Mouse (Mus musculus): Measurements from ENCODE around the gene Gm20388. TPM values are rescaled to one million over a fixed set of nuclear protein-coding genes. Genes with fewer than 3 reads are reported as not detected.
"Not testable (repeated sequence)": the region's sequence is repeated elsewhere in the genome, so short reads cannot be mapped to it uniquely, and the experiment has no call there.

Gene Gm20388
- total RNA-seq, 2 experiments from 2014 or later: 10.3 to 10.6 TPM

DNA sequence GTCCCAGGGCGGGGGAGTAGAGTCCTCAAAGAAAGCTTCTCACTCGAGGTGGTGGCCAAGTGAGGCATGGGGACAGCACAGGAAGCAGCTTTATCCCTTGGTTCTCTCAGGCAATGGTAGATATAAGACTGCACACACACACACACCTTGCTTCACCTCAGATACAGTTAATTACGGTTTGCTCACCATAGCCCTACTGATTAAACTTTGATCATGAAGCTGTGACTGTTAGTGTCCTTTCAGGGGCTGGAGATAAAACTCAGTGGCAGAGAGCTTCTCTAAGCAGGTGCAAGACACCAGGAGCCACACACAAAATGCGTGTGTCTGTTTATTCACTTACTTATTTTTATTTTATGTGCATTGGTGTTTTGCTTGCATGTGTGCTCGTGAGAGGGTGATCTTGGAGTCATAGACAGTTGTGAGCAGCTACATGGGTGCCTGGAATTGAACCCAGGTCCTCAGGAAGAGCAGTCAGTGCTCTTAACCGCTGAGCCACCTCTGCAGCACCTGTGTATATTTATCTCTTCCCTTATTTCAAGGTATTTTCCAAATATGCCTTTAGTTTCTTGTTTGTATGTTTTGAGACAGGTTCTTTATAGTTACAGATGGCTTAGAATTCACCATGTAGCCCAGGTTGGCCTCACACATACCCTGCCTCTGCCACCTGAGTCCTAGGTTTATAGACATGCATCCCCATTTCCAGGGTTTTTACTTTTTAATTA lies 3897.4 kb downstream of the Gm20388 start:
- intact Hi-C loops (cut with DNase I): no loop called here
- no peak for DNase-seq (ENCODE audit: low spot score in 2 of 2)

DNA sequence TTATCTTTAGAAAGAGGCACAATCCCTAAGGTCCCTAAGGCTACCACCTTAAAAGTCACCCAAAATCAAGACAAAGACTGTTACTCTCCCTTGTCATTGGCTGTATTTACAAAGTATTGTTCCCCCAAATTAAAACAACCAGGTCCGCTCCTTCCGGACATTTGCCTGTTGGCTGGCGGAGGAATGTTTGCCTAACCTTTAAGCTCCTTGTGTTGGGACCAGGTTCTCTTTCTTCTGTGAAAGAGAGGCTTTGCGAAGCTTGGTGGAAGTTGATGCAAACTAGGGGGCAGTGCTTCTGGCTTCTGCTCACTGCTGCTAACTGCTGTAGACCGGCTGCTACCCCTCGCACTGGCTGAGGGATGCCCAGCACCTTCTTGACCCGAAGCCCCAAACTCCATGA lies 3898.0 kb downstream of the Gm20388 start:
- intact Hi-C loops (cut with DNase I): no loop called here
- DNase-seq (ENCODE audit: low spot score in 2 of 2): no peak

DNA sequence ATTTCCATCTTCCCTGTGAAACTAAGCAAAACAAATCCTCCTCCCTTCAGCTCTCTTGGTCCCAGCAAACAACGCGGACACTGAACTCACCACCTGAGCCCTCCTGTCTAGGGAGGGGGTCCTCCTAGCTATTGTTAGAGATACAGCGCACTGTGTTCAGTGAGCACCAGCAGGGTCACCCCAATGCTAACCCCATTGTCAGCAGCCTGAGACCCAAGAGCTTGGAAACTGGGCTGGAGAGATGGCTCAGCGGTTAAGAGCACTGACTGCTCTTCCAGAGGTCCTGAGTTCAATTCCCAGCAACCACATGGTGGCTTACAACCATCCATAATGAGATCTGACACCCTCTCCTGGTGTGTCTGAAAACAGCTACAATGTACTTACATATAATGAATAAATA lies 3898.7 kb downstream of the Gm20388 start:
- intact Hi-C loops (cut with DNase I); DNase-seq (ENCODE audit: low spot score in 2 of 2): not testable (repeated sequence)

DNA sequence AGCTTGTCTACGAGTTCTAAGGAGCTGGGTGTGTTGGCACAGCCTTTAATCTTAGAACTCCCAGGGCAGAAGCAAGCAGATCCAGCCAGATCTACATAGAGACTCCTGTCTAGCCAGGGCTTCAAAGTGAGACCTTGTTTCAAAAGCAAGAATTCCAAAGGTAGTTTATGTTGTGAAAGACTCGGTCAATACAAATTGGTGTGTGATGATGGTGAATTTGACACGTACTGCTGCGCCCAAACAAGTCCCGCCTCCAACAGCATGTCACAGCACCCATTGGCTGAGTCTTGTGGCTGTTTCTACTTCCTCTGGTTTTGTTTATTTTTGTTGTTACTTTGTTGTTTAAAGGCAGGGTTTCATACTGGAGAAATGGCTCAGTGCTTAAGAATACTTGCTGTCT lies 3901.6 kb downstream of the Gm20388 start:
- no peak for DNase-seq (ENCODE audit: low spot score in 2 of 2)
- intact Hi-C loops (cut with DNase I): no loop called here

DNA sequence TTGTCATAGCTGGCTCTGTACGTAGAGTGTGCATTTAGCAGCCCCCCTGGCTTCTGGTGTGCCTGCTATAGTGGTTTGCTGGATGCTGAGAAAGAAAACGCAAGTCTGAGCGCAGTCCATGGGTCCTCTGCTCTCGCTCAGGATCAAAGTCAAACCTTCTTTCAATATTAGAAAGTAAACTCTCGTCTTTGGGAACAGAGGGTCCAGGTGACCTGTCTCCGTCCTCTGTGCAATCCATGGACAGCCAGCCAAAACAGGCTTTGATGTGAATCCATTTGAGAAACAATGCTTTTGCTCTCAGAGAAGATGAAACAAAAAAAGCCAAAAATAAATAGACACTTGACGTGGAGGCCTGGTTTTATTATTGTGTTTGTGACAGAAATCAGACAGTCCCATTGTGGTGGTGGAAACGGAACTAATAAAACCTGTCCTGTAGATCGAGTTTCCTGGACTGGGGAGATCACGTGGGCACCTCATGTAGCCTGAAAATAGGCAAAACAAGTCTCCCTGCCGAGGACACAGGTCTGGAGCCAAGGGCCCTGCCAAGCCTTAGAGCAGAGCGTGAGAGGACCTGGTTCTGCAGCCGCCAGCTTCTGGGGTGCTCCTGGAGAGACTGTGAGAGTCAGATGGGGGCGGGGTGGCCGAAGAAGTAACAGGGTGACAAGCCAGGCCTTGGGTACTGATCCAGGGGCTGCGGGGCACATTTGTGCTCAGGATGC lies 3902.7 kb downstream of the Gm20388 start:
- intact Hi-C loops (cut with DNase I): no loop called here
- no peak for DNase-seq (ENCODE audit: low spot score in 2 of 2)

DNA sequence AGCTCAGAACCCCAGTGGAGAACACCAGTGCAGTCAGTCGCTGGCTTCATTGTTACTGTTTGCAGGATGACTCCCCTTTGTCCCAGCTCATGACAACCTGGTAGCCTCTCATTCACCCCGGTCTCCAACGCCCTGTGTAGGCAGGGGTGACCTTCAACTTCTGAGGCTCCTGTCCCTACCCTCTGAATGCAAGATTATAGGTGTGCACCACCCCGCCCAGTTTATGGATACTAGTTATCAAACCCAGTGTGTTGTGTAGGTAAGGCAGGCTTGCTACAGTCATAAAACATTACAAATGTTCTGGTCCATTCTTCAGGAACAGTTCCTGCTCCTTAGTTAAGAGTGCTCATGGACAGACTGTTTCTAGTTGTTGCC lies 3903.2 kb downstream of the Gm20388 start:
- intact Hi-C loops (cut with DNase I): no loop called here
- no peak for DNase-seq (ENCODE audit: low spot score in 2 of 2)

DNA sequence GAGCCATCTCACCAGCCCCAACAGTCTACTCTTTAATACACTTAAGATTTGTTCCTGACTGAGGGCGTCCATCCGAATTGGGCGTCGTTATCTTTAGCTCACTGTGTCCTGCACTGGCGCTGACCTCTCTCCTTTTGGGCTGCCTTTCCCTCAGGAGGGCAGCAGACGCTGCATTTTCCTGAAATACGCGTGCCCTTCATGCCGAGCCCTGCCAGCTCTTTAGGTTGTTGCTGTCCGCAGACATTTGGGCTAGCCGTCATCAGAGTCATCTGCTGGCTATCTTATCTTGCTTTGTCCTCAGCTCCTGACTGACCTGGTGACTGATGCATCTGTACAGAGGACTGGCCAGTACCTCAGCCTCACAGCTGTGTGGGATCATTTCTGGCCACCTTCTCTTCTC lies 3904.7 kb downstream of the Gm20388 start:
- intact Hi-C loops (cut with DNase I): no loop called here
- no peak for DNase-seq (ENCODE audit: low spot score in 2 of 2)

DNA sequence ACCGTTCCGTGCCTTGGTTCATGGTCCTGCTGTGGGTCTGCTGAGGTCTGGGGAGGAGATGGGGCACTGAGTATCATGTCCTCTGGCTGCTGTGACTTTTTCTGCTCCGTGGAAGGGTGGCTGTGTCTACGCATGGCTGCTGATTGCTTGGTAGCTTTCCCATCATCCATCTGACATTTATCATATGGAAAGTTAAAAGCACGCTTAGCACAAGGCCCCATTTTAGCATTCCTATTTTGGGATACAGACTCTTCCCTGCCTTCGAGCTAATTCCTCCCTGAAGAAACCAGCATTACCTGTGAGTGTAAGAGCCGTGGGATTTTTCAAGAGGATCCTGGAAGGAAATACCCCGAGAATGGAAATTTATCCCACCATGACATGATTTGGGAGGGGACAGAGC lies 3906.3 kb downstream of the Gm20388 start:
- no peak for DNase-seq (ENCODE audit: low spot score in 2 of 2)
- intact Hi-C loops (cut with DNase I): no loop called here

DNA sequence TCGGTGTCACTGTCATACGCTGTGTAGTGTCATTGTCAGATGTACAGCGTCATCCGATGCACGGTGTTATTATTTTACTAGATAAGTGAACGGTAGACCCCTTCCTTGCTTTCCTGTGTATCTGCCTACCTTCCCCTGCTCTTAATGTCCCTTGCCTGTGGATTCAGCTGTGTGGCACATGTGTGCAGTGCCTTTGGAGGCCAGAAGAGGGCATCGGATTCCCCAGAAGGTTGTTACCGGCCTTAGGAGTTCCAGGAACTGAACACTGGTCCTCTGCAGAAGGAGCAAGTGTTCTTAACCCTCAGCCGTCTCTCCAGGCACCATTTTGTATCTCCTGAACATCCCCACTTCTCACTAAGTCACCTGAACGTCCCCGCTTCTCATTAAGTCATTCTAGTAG lies 3907.1 kb downstream of the Gm20388 start:
- intact Hi-C loops (cut with DNase I): no loop called here
- DNase-seq (ENCODE audit: low spot score in 2 of 2): no peak

DNA sequence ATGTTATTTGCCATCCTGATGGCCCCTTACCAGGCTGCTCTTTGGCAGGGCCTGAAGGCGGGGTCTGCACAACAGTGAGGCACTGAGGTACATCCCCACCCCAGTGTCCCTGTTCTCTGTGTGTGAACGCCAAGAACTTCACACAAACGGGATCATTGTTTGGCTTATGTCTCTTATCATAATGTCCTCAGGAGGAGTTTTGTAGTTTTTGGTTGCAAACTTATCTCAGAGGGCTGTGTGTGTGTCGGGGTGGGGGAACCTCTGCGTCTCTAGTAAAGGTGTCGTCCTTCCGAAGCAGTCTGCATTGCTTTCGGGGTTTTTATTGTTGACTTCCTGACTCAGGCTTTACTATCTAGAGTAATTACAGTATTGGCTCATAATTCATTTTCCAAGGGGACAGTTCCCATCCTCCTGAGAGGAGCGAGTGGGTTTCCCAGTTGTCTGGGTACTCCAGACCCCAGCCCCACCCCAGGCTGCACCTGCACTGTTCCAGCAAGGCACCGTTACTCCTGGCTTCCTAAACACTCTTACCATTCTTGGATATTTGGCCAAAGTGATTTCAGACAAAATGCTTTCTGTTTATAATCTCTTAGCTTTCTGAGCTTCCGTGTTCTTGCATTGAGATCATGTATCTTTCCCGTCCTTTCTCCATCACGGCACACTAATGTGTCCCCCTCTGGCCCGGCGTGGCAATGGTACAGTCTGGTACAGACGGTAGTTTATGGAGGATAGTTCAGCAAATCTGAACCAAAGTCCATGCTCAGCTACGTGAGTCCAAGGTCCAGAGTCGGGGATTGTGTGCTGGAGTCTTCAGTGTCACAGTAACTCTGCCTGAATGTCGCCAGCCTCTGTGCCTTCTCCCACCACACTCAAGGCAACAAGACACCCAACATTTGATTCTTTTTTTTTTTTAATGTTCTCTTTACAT lies 3909.3 kb downstream of the Gm20388 start:
- no peak for DNase-seq (ENCODE audit: low spot score in 2 of 2)
- intact Hi-C loops (cut with DNase I): no loop called here

DNA sequence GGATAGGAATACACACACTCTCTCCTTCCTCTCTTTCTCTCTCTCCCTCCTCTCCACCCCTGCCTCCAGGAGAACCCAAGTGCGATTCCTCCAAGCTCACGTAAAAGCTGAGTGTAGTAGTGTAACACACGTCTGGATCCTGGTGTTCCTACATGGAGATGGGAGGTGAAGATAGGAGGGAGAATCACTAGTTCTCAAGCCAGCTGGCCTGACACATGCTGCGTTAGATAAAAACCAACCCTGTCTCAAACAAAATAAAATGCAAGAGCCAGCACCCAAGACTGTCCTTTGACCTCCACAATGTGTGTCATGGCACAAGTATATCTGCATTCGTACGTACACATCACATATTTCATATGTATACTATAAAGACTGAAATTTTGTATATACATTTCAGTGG lies 3910.1 kb downstream of the Gm20388 start:
- DNase-seq (ENCODE audit: low spot score in 2 of 2): no peak

DNA sequence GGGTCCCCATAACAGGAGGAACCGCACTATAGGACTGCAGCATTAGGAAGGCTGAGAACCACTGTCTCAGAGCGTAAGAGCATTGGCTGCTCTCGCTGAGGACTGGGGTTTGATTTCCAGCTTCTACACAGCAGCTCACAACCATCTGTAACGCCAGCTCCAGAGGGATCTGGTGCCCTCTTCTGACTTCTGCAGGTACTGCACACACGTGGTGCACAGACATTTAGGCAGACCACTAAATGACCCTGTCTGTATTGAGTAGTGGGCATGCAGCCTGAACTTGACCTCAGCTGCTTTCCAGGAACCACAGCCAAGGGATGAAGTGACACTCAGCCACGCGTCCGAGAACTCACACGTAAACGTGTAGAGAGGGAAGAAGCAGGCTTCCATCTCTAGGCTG lies 3912.5 kb downstream of the Gm20388 start:
- intact Hi-C loops (cut with DNase I): no loop called here
- DNase-seq (ENCODE audit: low spot score in 2 of 2): no peak

More for the DNA sequence above, 3910.1 kb downstream of the Gm20388 start:
- intact Hi-C loops (cut with DNase I): no loop called here

DNA sequence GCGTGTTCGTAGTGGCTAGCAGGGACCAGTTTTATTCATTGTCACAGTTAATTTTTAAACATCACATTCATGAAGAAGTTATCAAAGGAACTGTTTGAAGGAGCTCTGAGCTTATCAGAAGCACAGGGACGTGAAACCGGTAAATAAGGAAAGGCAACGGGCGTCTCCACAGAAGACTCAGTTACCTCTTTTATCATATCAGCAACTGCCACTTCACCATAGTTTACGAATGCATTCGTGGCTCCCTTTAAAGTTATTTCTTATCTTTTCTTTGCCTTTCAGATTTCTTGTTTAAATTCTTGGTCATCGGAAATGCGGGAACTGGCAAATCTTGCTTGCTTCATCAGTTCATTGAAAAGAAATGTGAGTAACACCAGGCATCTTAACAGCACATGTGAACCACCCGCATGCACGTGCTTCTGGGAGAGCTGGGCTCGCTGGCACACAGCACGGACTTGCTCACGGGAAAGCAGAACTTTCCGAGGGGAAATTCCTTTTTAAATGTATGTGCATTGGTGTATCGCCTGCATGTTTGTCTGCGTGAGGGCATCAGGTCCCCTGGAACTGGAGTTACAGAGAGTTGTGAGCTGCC lies 3913.0 kb downstream of the Gm20388 start:
- intact Hi-C loops (cut with DNase I): no loop called here
- no peak for DNase-seq (ENCODE audit: low spot score in 2 of 2)

DNA sequence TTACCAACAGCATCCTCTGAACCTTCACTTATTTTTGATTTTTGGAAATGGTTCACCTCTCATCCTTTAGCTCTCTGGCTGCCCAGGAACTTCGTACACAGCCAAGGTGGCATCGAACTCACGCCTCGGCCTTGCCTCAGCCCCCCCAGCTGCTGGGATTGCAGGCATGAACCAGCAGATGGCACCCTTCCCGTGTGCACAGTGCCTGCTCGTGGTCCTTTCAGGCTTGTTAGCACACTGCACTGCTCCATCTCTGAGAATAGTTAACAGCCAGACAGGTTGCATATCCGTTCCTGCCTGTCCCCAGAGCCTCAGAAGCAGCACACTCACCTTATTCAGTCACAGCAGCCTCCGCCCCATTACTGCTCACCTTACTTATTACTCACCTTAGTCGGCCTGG lies 3915.4 kb downstream of the Gm20388 start:
- intact Hi-C loops (cut with DNase I): no loop called here
- DNase-seq (ENCODE audit: low spot score in 2 of 2): no peak

DNA sequence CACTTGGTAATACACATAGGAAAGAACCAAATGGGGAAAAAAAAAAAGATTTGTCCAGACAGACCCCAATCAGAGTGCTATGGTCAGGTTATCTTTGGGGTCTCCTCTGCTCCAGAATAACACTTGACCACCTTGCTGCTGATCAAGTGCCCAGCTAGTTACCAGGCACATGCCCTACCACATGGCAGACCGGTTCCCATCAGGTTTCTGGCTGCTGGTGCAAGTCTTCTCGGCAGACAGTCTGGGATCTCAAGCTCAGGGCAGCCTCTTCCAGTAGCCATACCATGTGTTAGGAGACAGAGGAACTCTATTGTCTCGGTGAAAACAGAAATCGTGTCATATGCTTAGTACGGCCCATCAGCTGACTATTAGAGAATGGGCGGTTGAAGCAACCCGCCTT lies 3916.1 kb downstream of the Gm20388 start:
- no peak for DNase-seq (ENCODE audit: low spot score in 2 of 2)
- intact Hi-C loops (cut with DNase I): no loop called here

DNA sequence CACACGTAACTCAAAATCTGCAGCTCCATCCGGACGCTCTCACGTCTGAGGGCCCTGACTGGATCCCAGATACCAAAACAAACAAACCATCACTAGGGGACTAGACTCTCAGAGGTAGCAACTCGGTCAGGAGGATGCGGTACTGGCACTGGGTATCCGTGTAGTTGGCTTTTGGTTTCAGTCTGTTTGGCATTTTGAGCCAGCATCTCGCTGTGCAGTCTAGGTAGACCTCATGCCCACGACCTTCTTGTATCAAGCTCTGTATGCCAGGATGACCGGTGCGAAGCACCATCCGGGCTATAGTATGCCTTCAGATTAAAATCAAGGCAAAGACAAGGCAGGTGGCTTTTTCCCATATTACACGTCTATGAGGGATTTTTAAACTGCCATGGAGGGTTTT lies 3916.9 kb downstream of the Gm20388 start:
- DNase-seq (ENCODE audit: low spot score in 2 of 2): no peak
- intact Hi-C loops (cut with DNase I): no loop called here

DNA sequence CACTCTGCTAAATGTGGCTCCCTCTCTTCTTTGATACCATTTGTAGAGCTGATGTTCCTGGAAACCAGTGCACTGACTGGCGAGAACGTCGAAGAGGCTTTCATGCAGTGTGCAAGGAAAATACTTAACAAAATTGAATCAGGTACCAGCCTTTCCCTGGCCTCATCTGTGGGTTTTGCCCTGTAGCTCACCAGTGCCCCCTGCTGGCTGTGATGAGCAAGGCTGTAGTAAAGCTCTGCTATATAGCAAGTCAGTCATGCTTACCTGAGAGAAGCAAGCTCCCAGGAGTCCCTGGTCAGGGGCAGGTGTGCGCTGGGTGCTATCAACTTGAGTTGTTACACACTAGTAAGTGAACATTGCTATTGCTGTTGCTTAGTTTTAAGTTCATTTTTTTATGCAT lies 3922.1 kb downstream of the Gm20388 start:
- DNase-seq (ENCODE audit: low spot score in 2 of 2): no peak
- intact Hi-C loops (cut with DNase I): loop anchor here (5.0 kb wide), 1 partner anchor 40 kb away; no protein-coding TSS in a partner anchor

DNA sequence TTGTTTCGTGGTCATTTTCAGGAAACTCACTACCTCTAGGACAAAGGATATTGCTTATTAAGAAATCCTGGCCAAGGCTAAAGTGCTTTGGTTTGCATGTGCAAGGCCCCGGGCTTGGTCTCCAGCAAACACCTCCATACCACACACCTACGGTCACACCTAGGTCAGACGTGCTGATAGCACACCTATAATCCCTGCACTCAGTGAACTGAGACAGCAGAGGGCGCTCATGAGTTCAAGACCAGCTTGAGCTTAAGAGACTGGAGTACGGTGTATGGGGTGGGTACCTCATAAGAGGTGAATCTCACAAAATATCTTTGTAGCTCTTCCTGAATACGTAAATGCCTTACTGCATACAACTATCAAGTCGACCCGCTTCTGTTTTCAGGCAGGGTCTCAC lies 3924.8 kb downstream of the Gm20388 start:
- intact Hi-C loops (cut with DNase I): no loop called here
- peak in 1 of 2 experiments; percentile 68 for DNase-seq (ENCODE audit: low spot score in 2 of 2)

DNA sequence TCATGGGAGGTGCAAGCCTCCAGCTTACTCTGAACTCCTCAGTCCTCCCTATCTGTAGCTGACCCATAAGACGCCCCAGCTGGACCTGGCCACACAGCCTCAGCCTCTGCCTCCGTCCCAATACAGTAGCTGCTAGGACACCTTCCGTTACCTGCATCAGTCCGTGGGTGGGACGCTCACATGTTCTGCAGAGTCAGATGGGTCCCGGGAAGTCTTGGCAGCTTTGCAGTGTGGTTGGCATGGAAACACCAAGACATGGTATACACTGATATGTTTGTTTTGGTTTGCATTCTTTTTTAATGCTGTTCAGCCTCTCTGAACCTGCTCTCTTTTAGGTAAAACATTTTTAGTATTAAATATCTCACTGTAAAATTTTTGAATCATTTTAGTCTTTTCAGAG lies 3925.7 kb downstream of the Gm20388 start:
- no peak for DNase-seq (ENCODE audit: low spot score in 2 of 2)
- intact Hi-C loops (cut with DNase I): no loop called here

DNA sequence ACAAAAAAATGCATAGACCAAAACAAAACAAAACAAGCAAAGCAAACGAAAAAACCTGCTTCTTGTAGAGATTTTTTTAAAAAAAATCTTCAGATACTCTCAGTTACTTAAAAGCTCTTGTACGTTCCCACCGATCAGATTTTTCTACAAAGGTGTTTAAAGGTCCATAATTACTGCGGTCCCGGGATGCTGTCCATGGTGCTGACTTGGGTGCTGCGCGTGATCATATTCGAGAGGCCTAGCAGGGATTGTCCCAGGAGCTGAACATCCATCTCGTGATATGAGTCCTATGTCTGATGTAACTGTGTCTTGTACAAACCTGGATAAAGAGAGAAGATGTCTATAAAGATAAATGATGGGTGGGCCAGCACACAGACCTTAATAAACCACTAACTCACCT lies 3927.9 kb downstream of the Gm20388 start:
- intact Hi-C loops (cut with DNase I): no loop called here
- DNase-seq (ENCODE audit: low spot score in 2 of 2): no peak
